Mouse (Mus musculus): ENCODE measurements around the gene Kank2. TPM values are rescaled to one million over a fixed set of nuclear protein-coding genes. Genes with fewer than 3 reads are reported as not detected.

Gene Kank2
- polyA plus RNA-seq, 1 experiment from 2014 or later: 1.3 TPM

DNA sequence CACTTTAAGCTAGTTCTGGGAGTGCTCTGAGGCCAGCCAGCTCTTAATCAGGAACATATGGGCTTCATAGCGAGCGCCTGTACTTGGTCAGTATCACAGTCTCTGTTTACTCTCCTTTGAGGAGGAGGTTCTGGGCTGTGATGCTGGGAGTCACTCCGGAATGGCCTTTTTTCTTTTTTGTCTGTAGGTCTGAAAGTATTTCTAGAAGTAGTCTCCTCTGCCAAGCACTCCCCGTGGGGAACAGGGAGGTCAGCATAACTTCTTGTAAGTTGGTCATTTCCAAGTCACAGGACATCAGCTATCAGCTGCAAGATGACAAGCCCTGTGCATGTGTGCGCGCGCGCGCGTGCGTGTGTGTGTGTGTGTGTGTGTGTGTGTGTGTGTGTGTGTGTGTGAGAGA, 30.6 kb downstream of the Kank2 start:
- ATAC-seq (ENCODE audit: low read depth): no peak

DNA sequence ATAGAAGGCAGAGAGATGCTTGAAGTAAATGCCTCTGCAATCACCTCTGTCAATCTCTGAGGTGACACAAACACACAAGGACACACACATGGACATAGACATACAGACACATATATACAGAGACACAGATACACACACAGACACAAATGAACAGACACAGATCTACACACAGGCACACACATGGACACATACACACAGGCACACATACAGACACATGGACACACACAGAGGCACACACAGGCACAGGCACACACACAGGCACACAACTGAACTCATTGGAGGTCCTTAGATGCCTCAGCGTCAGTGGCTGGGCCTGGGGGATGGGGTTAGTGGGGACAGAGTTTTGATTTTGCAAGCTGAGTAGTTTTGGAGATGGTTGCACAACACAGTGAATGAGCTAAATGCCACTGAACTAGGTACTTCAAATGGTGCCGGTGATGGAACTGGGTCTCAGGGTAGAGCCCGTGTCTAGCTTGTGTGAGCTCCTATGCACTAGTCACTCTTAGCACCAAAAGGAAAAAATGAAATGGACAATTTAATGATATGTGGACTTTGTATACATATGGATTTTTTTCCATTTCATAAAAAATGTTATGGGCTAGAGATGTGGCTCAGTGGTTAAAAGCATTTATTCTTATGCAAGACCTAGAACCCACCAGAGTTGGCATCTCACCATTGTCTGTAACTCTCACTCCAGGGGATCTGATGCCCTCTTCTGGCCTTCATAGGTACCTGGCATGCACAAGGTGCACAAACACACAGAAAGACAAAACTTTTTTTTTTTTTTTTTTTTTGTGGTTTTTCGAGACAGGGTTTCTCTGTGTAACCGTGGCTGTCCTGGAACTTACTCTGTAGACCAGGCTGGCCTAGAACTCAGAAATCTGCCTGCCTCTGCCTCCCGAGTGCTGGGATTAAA, 34.2 kb downstream of the Kank2 start:
- Histone ChIP-seq H3K36me3 (ENCODE audit: control insufficient read depth, insufficient read depth, low read length) (no peaks in the 10 kb centered on the region), H3K27me3 (ENCODE audit: control insufficient read depth, insufficient read depth, low read length) (no peaks in the 10 kb centered on the region), H3K27ac (ENCODE audit: low read depth, low read length) (no peak overlapping the region), H3K9me3 (ENCODE audit: control insufficient read depth, low read length) (no peaks in the 10 kb centered on the region), H3K4me2 (ENCODE audit: low read depth, low read length) (no peak overlapping the region), H3K4me1 (ENCODE audit: control insufficient read depth, insufficient read depth, low read length) (peaks cover 9% of the 10 kb centered on the region; the same call in 1 of the 2 replicates), H3K4me3 (ENCODE audit: low read depth, low read length) (no peak overlapping the region), H3K9ac (replicated peaks; ENCODE audit: low read depth, low read length) (no peak overlapping the region)
- 92% methylated on average over 6 of the region's 6 CpGs for WGBS
- no peak for ATAC-seq (ENCODE audit: low read depth)

More for the DNA sequence above, 30.6 kb downstream of the Kank2 start:
- Histone ChIP-seq H3K9ac (replicated peaks; ENCODE audit: low read depth, low read length) (no peak overlapping the region), H3K4me3 (ENCODE audit: low read depth, low read length) (no peak overlapping the region), H3K27ac (ENCODE audit: low read depth, low read length) (no peak overlapping the region), H3K4me1 (ENCODE audit: control insufficient read depth, insufficient read depth, low read length) (peaks cover 8% of the 10 kb centered on the region; the same call in 1 of the 2 replicates), H3K9me3 (ENCODE audit: control insufficient read depth, low read length) (no peaks in the 10 kb centered on the region), H3K36me3 (ENCODE audit: control insufficient read depth, insufficient read depth, low read length) (no peaks in the 10 kb centered on the region), H3K4me2 (ENCODE audit: low read depth, low read length) (no peak overlapping the region), H3K27me3 (ENCODE audit: control insufficient read depth, insufficient read depth, low read length) (no peaks in the 10 kb centered on the region)
- WGBS: 68% methylated on average over 11 of the region's 11 CpGs

DNA sequence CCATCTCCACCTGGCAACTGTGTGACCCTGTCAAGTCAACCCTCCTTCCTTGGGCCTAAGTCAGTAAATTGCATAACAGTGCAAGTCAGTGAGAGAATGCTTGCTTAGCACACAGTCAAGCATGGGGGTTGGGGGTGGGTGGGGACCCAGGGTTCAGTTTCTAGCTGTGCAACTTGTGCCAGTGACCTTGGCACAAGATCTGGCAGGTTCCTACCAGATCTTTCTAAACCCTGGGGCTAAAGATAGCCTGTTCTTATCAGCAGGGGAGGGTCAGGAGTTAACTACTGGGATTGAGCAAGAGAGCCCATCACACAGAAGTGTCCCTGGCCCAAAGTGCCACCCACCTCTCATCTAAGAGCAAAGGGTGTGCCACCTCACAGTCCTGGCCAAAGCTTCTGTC, 36.4 kb downstream of the Kank2 start:
- no peak overlapping the region for H3K9ac ChIP-seq (replicated peaks; ENCODE audit: low read depth, low read length)
- H3K4me3 ChIP-seq (ENCODE audit: low read depth, low read length): no peak overlapping the region
- H3K27me3 ChIP-seq (ENCODE audit: control insufficient read depth, insufficient read depth, low read length): no peaks in the 10 kb centered on the region
- no peak for ATAC-seq (ENCODE audit: low read depth)
- 0 out of 2 replicates have a peak, but pooled peaks cover 3% of the 10 kb centered on the region for H3K4me1 ChIP-seq (ENCODE audit: control insufficient read depth, insufficient read depth, low read length)
- no peaks in the 10 kb centered on the region for H3K36me3 ChIP-seq (ENCODE audit: control insufficient read depth, insufficient read depth, low read length)
- no peak overlapping the region for H3K27ac ChIP-seq (ENCODE audit: low read depth, low read length)
- H3K4me2 ChIP-seq (ENCODE audit: low read depth, low read length): no peak overlapping the region
- H3K9me3 ChIP-seq (ENCODE audit: control insufficient read depth, low read length): no peaks in the 10 kb centered on the region

DNA sequence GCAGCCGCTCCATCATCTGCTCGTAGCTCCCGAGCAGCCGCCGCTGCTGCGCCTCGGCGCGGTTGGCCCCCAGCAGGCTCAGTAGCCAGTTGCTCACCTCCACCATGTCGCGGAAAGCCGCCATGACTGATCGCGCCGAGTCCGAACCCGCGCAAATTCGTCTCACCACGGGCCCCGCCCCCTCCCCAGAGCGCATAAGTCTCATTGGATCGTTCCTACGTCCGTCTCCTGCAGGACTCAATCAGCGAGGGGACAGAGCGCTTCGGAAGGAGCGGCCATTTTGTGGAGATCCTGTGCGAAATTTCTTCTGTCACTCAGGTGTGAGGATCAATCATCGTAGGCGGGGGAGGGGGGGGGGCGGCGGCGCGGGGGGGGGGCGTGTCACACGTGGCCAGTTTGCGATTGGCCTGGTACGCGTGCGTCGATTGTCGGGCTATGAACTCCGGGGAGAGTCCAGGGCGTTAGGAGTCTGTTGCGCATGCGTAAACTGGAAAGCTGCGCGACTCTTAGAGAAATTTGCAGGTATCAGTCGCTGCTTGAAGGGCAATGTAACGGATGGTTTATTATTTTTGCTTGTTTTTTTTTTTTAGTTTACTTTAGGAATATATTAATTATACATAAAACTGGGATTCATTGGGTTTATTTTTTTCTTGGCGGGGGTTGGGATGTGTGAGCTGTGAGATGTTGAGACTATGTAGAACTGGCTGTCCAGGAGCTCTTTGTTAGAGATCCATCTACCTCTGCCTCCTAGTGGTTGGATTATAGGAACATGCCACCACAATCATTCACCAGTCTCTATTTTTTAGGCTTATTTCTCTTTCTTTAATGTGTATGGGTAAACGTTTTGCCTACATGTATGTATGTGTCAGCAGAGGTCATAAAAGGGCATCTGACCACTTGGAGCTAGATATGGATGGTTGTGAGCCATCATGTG, 38.1 kb downstream of the Kank2 start, which contains the start of gene Spc24:
Spc24 (minus strand) TSS at position 149 of the 934 bp plus-strand sequence.
- H3K4me3 ChIP-seq (ENCODE audit: low read depth, low read length): peak within 1 kb of the TSS; percentile 49
- 0 out of 2 replicates have a peak, but pooled peaks cover 3% of the 10 kb centered on the region for H3K4me1 ChIP-seq (ENCODE audit: control insufficient read depth, insufficient read depth, low read length)
- H3K27ac ChIP-seq (ENCODE audit: low read depth, low read length): peak within 1 kb of the TSS; percentile 71
- 1% methylated on average over 54 of the region's 54 CpGs for WGBS
- H3K4me2 ChIP-seq (ENCODE audit: low read depth, low read length): peak within 1 kb of the TSS; percentile 73
- peak within 1 kb of the TSS; percentile 35; the same call in 1 of the 2 replicates for H3K9ac ChIP-seq (replicated peaks; ENCODE audit: low read depth, low read length)
- no peaks in the 10 kb centered on the region for H3K27me3 ChIP-seq (ENCODE audit: control insufficient read depth, insufficient read depth, low read length)
- peak; percentile 97 for ATAC-seq (ENCODE audit: low read depth)
- no peaks in the 10 kb centered on the region for H3K36me3 ChIP-seq (ENCODE audit: control insufficient read depth, insufficient read depth, low read length)
- H3K9me3 ChIP-seq (ENCODE audit: control insufficient read depth, low read length): no peaks in the 10 kb centered on the region

DNA sequence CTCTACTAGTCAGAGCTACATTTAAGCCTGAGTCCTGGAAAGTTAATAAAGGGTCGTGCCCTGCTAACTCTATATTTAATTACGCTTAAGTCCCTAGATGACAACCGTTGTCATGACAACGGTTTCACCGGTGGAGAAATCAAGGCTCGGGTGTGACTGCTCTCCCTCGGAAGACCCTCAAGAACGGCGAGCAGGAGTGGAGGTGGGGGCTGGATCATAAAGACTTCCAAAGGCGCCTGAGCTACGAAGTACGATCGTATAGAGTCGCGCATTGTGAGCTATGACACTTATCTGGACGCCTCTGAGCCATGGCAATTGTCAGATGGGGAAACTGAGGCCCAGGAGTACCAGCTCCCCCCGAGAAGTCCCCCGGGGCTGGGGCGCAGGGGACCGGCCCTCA, 38.8 kb downstream of the Kank2 start:
- WGBS: under 1% methylated on average over 20 of the region's 20 CpGs
- Histone ChIP-seq H3K36me3 (ENCODE audit: control insufficient read depth, insufficient read depth, low read length) (no peaks in the 10 kb centered on the region), H3K4me2 (ENCODE audit: low read depth, low read length) (peak overlapping the region; percentile 73), H3K27me3 (ENCODE audit: control insufficient read depth, insufficient read depth, low read length) (no peaks in the 10 kb centered on the region), H3K4me3 (ENCODE audit: low read depth, low read length) (peak overlapping the region; percentile 49), H3K9me3 (ENCODE audit: control insufficient read depth, low read length) (no peaks in the 10 kb centered on the region), H3K9ac (replicated peaks; ENCODE audit: low read depth, low read length) (peak overlapping the region; percentile 35; the same call in 1 of the 2 replicates), H3K4me1 (ENCODE audit: control insufficient read depth, insufficient read depth, low read length) (0 out of 2 replicates have a peak, but pooled peaks cover 3% of the 10 kb centered on the region), H3K27ac (ENCODE audit: low read depth, low read length) (no peak overlapping the region)
- ATAC-seq (ENCODE audit: low read depth): no peak; the same call in 1 of the 2 replicates

DNA sequence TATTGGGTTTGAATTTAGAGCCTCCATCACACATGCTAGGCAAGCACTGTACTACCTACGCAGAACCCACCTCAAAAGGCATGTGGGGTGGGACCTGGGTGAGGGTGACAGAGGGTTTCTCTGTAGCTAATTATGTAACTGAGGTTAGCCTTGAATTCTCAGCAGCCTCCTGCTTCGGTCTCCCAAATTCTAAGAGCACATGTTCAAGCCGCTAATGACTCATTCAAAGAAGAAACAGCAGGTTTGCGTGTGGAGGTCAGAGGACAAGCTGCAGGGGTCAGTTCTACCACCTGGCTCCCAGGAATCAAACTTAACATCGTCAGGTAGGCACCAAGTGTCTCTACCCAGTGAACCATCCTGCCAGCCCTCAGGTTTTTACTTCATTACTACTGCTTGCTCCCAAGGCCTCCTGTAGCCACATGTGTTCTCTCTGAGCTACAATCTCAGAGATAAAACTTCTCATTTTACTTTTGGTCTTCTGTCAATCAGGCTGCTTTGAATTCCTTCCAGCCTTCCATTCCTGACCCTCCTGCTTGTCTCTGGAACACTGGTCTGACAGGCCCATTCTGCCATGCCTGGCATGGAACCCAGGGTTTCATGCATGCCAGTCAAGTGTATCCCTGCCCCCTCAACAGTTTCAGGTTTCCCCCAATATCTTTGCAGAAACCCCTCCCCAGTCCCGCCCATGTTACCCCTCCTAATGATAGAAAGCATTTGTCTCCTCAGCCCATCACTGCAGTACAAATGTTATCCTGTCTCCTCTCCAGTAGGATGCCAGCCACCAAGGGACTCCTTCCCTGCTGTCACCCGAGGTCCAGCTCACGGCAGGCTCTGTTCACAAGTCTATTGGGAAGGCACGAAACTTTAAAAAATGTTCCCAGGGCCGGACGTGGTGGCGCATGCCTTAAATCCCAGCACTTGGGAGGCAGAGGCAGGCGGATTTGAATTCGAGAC, 39.7 kb downstream of the Kank2 start:
- no peak overlapping the region for H3K27ac ChIP-seq (ENCODE audit: low read depth, low read length)
- H3K27me3 ChIP-seq (ENCODE audit: control insufficient read depth, insufficient read depth, low read length): no peaks in the 10 kb centered on the region
- ATAC-seq (ENCODE audit: low read depth): no peak
- no peak overlapping the region for H3K9ac ChIP-seq (replicated peaks; ENCODE audit: low read depth, low read length)
- H3K4me1 ChIP-seq (ENCODE audit: control insufficient read depth, insufficient read depth, low read length): 0 out of 2 replicates have a peak, but pooled peaks cover 3% of the 10 kb centered on the region
- H3K4me2 ChIP-seq (ENCODE audit: low read depth, low read length): peak overlapping the region; percentile 73; the same call in 1 of the 2 replicates
- H3K4me3 ChIP-seq (ENCODE audit: low read depth, low read length): peak overlapping the region; percentile 49; the same call in 1 of the 2 replicates
- no peaks in the 10 kb centered on the region for H3K36me3 ChIP-seq (ENCODE audit: control insufficient read depth, insufficient read depth, low read length)
- WGBS: 65% methylated on average over 14 of the region's 14 CpGs
- H3K9me3 ChIP-seq (ENCODE audit: control insufficient read depth, low read length): no peaks in the 10 kb centered on the region

DNA sequence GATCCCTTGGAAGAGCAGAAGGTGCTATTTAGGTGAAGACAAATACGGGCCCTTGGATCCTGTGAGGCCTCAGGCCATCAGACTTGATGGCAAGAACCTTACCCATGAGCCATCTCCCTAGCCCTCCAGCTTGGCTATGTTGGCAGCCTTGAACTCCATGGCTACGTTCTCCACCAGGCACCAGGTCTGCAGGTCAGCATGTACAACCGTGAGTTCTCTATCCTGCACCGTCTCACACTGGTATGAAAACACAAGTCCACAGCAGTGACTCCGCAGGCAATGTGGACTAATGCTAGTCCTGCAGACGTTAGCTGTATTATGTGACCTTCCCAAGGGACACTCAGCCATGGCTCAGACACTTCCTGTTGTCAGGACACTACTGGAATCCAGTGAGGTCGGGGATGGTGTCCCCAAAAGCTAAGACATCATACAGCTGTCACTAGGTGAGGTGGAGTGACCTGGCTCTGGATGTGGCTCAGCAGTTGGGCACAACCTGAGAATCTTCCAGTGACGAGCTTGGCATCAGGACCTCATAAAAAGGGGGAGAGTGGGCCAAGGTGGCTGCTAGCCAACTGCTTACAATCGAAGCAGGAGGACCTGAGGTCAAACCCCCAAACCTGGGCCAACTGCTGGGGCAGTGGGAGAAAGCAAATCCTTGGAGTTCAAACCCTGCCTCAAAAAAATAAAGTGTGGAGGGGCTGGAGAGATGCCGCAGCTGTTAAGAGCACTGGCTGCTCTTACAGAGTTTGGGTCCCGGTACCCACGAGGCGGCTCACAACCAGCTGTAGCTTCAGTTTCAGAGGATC, 43.8 kb downstream of the Kank2 start:
- Histone ChIP-seq H3K4me3 (ENCODE audit: low read depth, low read length) (no peak overlapping the region), H3K4me1 (ENCODE audit: control insufficient read depth, insufficient read depth, low read length) (0 out of 2 replicates have a peak, but pooled peaks cover 3% of the 10 kb centered on the region), H3K36me3 (ENCODE audit: control insufficient read depth, insufficient read depth, low read length) (no peaks in the 10 kb centered on the region), H3K4me2 (ENCODE audit: low read depth, low read length) (no peak overlapping the region), H3K9me3 (ENCODE audit: control insufficient read depth, low read length) (no peaks in the 10 kb centered on the region), H3K9ac (replicated peaks; ENCODE audit: low read depth, low read length) (no peak overlapping the region), H3K27me3 (ENCODE audit: control insufficient read depth, insufficient read depth, low read length) (no peaks in the 10 kb centered on the region), H3K27ac (ENCODE audit: low read depth, low read length) (no peak overlapping the region)
- ATAC-seq (ENCODE audit: low read depth): no peak
- 81% methylated on average over 13 of the region's 13 CpGs for WGBS

Measured in neural tube, embryonic 14.5 days (tissue).